Mouse (Mus musculus) embryo, embryonic 10 days (tissue): ENCODE results near the gene Tssk1.

Source experiments
- DNase-seq: peaks from one replicate; pipeline ENCODE4 v3.0.0-alpha.2; 2015; ENCODE audit warnings: low spot score

Tssk1 gene

GRCm38 (mm10) chr16:17893923-17894322, at the start of gene Tssk1:
TSS of gene Tssk1 (plus strand) at chr16:17894223.
- DNase-seq = no peak

GRCm38 (mm10) chr16:17848431-17848830, 45.6 kb upstream of the Tssk1 start:
- no peak for DNase-seq

DNA sequence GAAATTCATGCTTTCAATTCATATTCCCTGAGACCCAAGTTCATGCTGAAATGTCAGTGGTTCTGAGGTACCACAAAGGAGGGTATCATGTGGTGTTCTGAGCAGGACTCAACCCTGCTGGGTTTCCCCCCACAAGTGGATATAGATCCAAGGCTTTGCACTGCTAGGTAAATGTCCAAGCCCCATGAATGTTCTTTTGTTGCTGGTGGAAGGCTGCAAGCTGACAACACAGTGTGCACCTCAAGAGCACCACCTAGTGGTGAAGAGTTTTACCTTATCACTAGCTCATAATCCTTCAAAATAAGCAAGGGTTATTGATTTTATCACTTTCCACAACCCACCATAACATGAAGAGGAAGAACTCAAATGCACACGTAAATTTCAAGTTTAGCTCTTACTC, 45.1 kb upstream of the Tssk1 start:
- peak; percentile 87 for DNase-seq

- no peak for DNase-seq
Observed at GRCm38 (mm10) chr16:17849486-17849885, 44.5 kb upstream of the Tssk1 start.

DNA sequence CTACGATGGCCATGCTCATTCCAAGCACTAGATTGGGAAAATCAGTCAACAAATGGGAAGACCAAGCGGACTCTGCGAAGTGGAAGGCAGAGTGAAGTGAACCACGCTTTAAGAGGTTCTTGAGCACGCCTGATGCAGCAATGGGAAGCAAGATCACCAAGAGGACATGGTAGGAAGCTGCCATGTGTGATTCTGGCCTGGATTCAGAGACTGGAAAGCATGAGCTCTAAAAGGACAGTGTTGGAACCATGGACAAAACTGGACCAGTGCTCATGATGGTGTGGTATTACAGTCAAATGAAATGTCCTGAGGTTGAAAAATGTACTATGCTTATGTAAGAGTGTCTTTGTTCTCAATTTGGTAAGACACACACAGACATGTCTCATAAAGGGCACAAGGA, 42.7 kb upstream of the Tssk1 start:
- DNase-seq = no peak

DNA sequence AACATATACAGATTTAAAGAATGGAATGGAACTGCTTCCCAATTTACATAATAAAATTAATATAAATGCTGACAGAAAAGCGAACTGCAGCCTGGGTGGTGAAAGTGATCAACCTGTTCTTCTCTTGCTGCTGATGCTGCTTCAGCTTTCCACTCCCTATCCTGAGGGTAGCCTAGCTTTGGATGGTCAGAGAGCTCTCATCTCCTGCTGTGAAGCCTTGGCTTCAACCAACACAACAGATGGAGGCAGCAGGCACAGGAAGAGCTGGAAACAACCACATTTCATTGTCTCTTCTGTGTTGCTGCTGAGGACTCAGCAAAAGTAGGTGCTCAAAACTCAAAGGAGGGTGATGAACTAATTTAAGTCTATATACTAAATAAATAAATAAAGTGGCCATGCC, 42.2 kb upstream of the Tssk1 start:
- no peak for DNase-seq

- no peak for DNase-seq
Observed at GRCm38 (mm10) chr16:17853263-17853662, 40.8 kb upstream of the Tssk1 start.

GRCm38 (mm10) chr16:17857157-17857556, 36.9 kb upstream of the Tssk1 start:
- DNase-seq = no peak

DNA sequence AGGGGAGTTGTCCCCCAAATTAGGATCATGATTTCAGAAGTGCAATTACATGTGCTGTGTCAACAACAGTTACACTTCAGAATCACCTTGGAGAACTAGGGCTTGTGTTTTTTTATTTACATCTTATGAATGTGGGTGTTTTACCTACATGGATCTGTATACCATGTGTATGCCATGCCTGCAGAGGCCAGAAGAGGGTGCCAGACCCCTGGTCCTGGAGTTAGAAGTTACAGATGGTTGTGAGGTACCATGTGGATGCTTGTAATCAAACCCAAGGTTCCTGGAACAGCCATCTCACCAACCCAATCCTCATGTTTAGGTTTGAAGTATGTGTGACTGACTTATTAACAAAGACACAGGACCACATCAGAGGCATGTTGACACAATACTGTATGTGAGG, 35.4 kb upstream of the Tssk1 start:
- no peak for DNase-seq

GRCm38 (mm10) chr16:17865293-17865692, 28.7 kb upstream of the Tssk1 start:
- DNase-seq = no peak

DNA sequence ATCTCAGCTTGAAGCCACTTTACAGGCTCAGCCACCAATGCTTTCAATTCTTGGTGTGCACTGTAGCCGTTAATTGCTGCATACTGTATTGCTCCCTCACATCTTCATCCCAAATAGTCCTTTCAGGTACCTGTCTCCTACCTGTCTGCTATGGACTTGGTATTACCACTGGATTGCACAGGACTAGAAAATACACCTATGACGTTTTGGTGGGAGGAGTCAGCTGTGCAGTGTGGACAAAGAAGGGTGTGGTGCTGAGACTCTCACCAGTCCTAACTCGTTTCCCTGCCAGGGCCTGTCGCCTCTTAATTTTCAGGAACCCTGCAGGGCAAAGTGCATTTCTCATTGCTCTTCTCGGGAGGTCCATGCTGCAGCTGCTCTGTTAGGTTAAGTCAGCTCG, 28.3 kb upstream of the Tssk1 start:
- no peak for DNase-seq

- no peak for DNase-seq
Observed at GRCm38 (mm10) chr16:17871248-17871647, 22.8 kb upstream of the Tssk1 start.

DNA sequence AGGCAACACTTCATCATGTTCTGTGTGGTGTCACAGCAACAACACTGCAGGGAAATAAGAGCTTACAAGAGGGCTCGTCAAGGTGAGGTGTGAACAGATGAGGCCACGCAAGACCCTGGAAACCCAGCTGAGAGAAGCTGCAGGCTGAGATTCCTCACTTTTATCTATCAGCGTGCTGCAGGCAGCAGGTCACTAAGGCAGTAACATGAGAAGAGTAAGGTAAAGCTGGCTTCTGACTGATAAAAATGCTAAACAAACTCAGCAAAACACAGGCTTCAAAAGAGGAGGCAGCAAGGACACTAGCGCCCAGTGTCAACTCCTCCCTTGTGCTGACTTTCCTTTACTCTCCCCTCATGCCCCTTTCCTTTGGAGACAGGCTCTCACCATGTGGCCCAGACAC, 21.0 kb upstream of the Tssk1 start:
- no peak for DNase-seq

DNA sequence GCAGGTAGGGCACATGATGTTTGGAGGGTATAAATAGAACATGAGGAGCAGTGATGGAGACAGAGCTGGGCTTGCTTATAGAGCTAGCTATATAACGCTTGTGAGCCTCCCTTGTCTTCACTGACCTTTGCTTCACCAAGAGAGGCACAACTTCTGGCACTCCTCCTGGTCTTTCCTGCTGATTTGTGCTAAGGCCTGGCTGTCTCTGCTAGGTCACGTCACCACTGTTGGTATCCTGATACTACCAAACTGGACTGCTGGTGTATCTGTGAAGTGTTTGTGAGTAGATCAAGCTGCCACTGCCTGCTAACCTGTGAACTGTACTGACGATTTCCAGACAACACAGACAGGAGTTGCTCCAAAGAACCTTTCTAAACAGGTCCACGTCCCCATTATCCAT, 18.8 kb upstream of the Tssk1 start:
- DNase-seq = no peak

- no peak for DNase-seq
Observed at GRCm38 (mm10) chr16:17876096-17876495, 17.9 kb upstream of the Tssk1 start.

GRCm38 (mm10) chr16:17879571-17879970, 14.5 kb upstream of the Tssk1 start:
- no peak for DNase-seq

- no peak for DNase-seq
Observed at GRCm38 (mm10) chr16:17882196-17882595, 11.8 kb upstream of the Tssk1 start.

DNA sequence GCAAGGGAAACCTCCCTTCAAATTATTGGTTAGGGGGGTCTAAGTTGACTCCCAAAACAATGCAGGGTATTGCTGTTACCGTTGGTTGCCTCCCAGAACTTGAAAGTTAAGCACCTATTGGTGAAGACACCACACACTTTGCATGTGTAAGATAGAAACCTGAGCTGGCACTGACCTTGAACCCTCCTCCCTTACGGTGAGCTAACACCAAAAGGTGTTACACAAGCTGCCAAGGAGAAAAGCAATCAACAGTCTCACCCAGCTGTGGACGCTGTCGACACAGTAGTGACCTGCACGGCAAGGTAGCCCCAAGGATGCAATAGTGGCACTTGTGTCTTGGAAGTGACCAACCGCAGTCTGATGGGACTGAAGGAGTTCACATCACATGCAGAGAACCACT, 9.9 kb upstream of the Tssk1 start:
- DNase-seq = no peak

- no peak for DNase-seq
Observed at GRCm38 (mm10) chr16:17889689-17890341, 4.2 kb upstream of the Tssk1 start.

GRCm38 (mm10) chr16:17890342-17890727, 3.7 kb upstream of the Tssk1 start:
- DNase-seq = no peak

GRCm38 (mm10) chr16:17890917-17891566, 3.0 kb upstream of the Tssk1 start:
- DNase-seq = peak; percentile 54

- peak; percentile 99 for DNase-seq
Observed at GRCm38 (mm10) chr16:17891567-17891959, 2.5 kb upstream of the Tssk1 start, which contains the start of gene Gm20518. TSS of gene Gm20518 (minus strand) at chr16:17891671.

DNA sequence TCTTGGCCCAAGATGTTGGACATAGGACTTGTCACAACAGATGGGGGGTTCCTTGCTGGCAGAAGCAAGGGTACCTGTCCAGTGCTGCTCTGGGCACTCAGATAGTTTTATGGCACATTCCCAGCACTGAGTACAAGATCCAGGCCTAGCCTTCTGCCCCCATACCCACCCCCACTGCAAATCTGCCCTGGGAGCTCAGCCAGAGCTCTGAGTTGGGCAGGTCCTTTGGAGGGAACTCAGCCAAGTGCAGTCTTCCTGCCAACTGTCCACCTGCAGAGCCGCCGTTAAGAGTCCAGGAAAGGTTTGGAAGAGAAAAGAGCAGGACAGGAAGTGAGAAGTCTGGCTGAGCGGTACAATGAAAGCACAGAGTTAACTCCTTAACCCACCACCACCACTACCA, 1.4 kb upstream of the Tssk1 start:
- no peak for DNase-seq

DNA sequence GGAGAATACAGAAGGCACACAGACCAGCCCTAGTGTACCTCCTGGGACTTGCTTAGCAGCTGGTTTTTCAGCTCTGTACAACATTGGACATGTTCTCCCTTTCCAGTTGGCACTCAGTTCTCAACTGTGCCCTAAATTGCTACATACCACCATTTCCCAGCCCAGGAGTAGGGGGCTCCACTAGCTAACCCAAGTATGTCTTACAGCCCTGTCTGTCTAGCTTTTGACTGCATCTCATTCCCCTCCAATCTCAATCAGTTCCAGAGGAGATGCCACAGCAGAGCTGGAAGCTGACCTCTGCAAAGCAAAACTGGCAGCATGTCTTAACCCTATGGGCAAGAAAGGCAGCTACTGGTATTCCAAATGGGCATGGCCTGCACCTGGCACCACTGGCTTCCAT, 2.1 kb downstream of the Tssk1 start:
- no peak for DNase-seq
